Mouse (Mus musculus): Measurements from ENCODE around the gene Efna2. TPM values are rescaled to one million over a fixed set of nuclear protein-coding genes. Genes with fewer than 3 reads are reported as not detected.

Gene Efna2
- polyA plus RNA-seq (2012; rRNA removed; ENCODE audit: low replicate concordance): 5.0 and 12.1 TPM in 2 replicates

GRCm38 (mm10) chr10:80179068-80180051 lies at the start of gene Efna2:
Gene Efna2 (plus strand): TSS chr10:80179482.

GRCm38 (mm10) chr10:80138553-80139438 lies 40.5 kb upstream of the Efna2 start, which contains the start of gene Atp5d:
Gene Atp5d (plus strand): TSS chr10:80138632.

GRCm38 (mm10) chr10:80140666-80141035 lies 38.6 kb upstream of the Efna2 start, which contains the start of gene Cbarp:
Gene Cbarp (minus strand): TSS chr10:80140835.

GRCm38 (mm10) chr10:80147719-80148601 lies 31.3 kb upstream of the Efna2 start, which contains the start of gene Midn:
Gene Midn (plus strand): TSS chr10:80148272.

GRCm38 (mm10) chr10:80165392-80166128 lies 13.7 kb upstream of the Efna2 start, which contains the start of gene Cirbp:
Gene Cirbp (plus strand): TSS chr10:80165985.

GRCm38 (mm10) chr10:80172527-80173292 lies 6.6 kb upstream of the Efna2 start, which contains the start of gene 1600002K03Rik:
Gene 1600002K03Rik (plus strand): TSS chr10:80172944.

GRCm38 (mm10) chr10:80226416-80227165 lies 47.3 kb downstream of the Efna2 start, which contains the start of gene Mum1:
Gene Mum1 (plus strand): TSS chr10:80226434.

Other genes with a start within 250 kb of the Efna2 start
- 47.1 and 52.1 TPM in 2 replicates for gene Wdr18, start 219.3 kb upstream of the Efna2 start, polyA plus RNA-seq (2012; rRNA removed; ENCODE audit: low replicate concordance)
- 0.10 and 0.30 TPM in 2 replicates for gene Grin3b, start 208.8 kb upstream of the Efna2 start, polyA plus RNA-seq (2012; rRNA removed; ENCODE audit: low replicate concordance)
- gene Tmem259, start 195.2 kb upstream of the Efna2 start, polyA plus RNA-seq (2012; rRNA removed; ENCODE audit: low replicate concordance): 304 and 505 TPM in 2 replicates
- gene Cnn2, start 190.9 kb upstream of the Efna2 start, polyA plus RNA-seq (2012; rRNA removed; ENCODE audit: low replicate concordance): 138 and 301 TPM in 2 replicates
- 23.5 and 40.2 TPM in 2 replicates for gene Abca7, start 183.0 kb upstream of the Efna2 start, polyA plus RNA-seq (2012; rRNA removed; ENCODE audit: low replicate concordance)
- 152 and 343 TPM in 2 replicates for gene Arhgap45, start 162.8 kb upstream of the Efna2 start, polyA plus RNA-seq (2012; rRNA removed; ENCODE audit: low replicate concordance)
- 129 and 172 TPM in 2 replicates for gene Polr2e, start 139.7 kb upstream of the Efna2 start, polyA plus RNA-seq (2012; rRNA removed; ENCODE audit: low replicate concordance)
- 1,265 and 1,308 TPM in 2 replicates for gene Gpx4, start 132.3 kb upstream of the Efna2 start, polyA plus RNA-seq (2012; rRNA removed; ENCODE audit: low replicate concordance)
- gene Sbno2, start 73.9 kb upstream of the Efna2 start, polyA plus RNA-seq (2012; rRNA removed; ENCODE audit: low replicate concordance): 106 and 161 TPM in 2 replicates
- gene Stk11, start 63.7 kb upstream of the Efna2 start, polyA plus RNA-seq (2012; rRNA removed; ENCODE audit: low replicate concordance): 164 and 186 TPM in 2 replicates
- gene Atp5d, start 40.9 kb upstream of the Efna2 start, polyA plus RNA-seq (2012; rRNA removed; ENCODE audit: low replicate concordance): 1,044 and 2,712 TPM in 2 replicates
- 27.7 and 53.0 TPM in 2 replicates for gene Cbarp, start 38.6 kb upstream of the Efna2 start, polyA plus RNA-seq (2012; rRNA removed; ENCODE audit: low replicate concordance)
- gene Midn, start 31.2 kb upstream of the Efna2 start, polyA plus RNA-seq (2012; rRNA removed; ENCODE audit: low replicate concordance): 83.5 and 239 TPM in 2 replicates
- gene Cirbp, start 13.5 kb upstream of the Efna2 start, polyA plus RNA-seq (2012; rRNA removed; ENCODE audit: low replicate concordance): 93.4 and 153 TPM in 2 replicates
- gene 1600002K03Rik, start 6.5 kb upstream of the Efna2 start, polyA plus RNA-seq (2012; rRNA removed; ENCODE audit: low replicate concordance): 11.7 and 15.0 TPM in 2 replicates
- 45.9 and 46.8 TPM in 2 replicates for gene Mum1, start 47.0 kb downstream of the Efna2 start, polyA plus RNA-seq (2012; rRNA removed; ENCODE audit: low replicate concordance)
- gene Ndufs7, start 69.6 kb downstream of the Efna2 start, polyA plus RNA-seq (2012; rRNA removed; ENCODE audit: low replicate concordance): 857 and 948 TPM in 2 replicates
- gene Gamt, start 81.5 kb downstream of the Efna2 start, polyA plus RNA-seq (2012; rRNA removed; ENCODE audit: low replicate concordance): 41.6 and 54.2 TPM in 2 replicates
- gene Dazap1, start 82.0 kb downstream of the Efna2 start, polyA plus RNA-seq (2012; rRNA removed; ENCODE audit: low replicate concordance): 40.3 and 92.4 TPM in 2 replicates
- 1,242 and 1,668 TPM in 2 replicates for gene Rps15, start 113.0 kb downstream of the Efna2 start, polyA plus RNA-seq (2012; rRNA removed; ENCODE audit: low replicate concordance)
- gene Apc2, start 116.5 kb downstream of the Efna2 start, polyA plus RNA-seq (2012; rRNA removed; ENCODE audit: low replicate concordance): 1.4 and 1.9 TPM in 2 replicates
- 57.6 and 67.1 TPM in 2 replicates for gene 2310011J03Rik, start 141.1 kb downstream of the Efna2 start, polyA plus RNA-seq (2012; rRNA removed; ENCODE audit: low replicate concordance)
- 18.9 and 31.0 TPM in 2 replicates for gene Pcsk4, start 150.0 kb downstream of the Efna2 start, polyA plus RNA-seq (2012; rRNA removed; ENCODE audit: low replicate concordance)
- gene Reep6, start 150.5 kb downstream of the Efna2 start, polyA plus RNA-seq (2012; rRNA removed; ENCODE audit: low replicate concordance): 17.8 and 36.0 TPM in 2 replicates
- 47.3 and 58.2 TPM in 2 replicates for gene Adamtsl5, start 168.9 kb downstream of the Efna2 start, polyA plus RNA-seq (2012; rRNA removed; ENCODE audit: low replicate concordance)
- gene Plk5, start 177.0 kb downstream of the Efna2 start, polyA plus RNA-seq (2012; rRNA removed; ENCODE audit: low replicate concordance): 2.2 and 3.0 TPM in 2 replicates
- gene Mex3d, start 208.2 kb downstream of the Efna2 start, polyA plus RNA-seq (2012; rRNA removed; ENCODE audit: low replicate concordance): 13.8 and 47.5 TPM in 2 replicates
- gene Mbd3, start 220.1 kb downstream of the Efna2 start, polyA plus RNA-seq (2012; rRNA removed; ENCODE audit: low replicate concordance): 134 and 161 TPM in 2 replicates
- 1,950 and 2,616 TPM in 2 replicates for gene Uqcr11, start 227.3 kb downstream of the Efna2 start, polyA plus RNA-seq (2012; rRNA removed; ENCODE audit: low replicate concordance)